Mouse (Mus musculus): ENCODE measurements at regions not wholly inside any gene's neighbourhood (a gene's known extent, or its start where the extent isn't known, plus 50 kb on each side); places are given as distances from the start of the nearest gene placed in this dataset.

DNA sequence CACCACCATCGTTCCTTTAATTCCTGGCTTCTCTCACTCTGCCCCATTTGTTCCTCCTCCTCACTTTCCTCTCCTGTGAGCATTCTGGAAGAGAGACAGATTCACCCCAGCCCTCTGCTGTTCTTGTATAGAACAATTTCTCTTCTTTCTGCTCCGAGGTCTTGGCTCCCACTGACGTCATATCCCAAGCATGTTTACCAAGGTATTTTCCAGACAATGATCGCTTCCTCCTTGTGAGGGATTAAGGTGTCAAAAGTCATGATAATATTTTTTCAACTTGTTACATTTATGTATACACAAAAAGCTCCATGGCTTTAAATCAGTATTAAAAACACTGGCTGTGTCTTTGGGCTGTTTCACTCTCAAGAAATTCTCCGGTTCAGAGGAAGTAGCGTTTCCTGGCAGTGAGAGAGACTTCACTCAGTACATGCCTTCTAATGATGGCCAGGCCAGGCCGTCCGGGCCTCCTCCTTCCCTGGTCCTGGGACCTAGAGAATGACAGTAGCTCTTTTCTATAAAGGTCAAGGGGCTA lies 142.4 kb upstream of the Spdl1 start:
- no peak for DNase-seq

- no peak for DNase-seq
These were observed 140.1 kb upstream of the Spdl1 start for GRCm38 (mm10) chr11:34973467-34973921.

DNA sequence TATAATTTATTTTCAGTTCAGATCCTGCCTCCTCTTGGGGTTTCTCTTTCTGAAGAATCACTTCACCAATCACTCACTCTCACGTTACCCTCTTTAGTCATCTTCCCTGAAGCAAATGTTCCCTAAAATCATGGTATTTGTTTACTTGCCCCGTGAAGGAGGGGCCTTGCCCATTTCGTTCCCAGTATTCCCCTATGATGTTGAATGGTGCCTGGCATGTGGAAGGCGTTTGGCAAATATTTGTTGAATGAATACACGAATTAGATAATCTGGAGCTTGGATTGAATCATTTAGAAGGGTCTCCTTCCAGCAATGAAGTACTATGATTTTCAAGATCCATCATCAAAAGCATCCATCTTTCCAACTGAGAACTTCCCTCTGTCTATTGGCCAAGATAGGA lies 139.6 kb upstream of the Spdl1 start:
- no peak for DNase-seq

GRCm38 (mm10) chr11:34959291-34959690 lies 125.8 kb upstream of the Spdl1 start:
- no peak for DNase-seq

DNA sequence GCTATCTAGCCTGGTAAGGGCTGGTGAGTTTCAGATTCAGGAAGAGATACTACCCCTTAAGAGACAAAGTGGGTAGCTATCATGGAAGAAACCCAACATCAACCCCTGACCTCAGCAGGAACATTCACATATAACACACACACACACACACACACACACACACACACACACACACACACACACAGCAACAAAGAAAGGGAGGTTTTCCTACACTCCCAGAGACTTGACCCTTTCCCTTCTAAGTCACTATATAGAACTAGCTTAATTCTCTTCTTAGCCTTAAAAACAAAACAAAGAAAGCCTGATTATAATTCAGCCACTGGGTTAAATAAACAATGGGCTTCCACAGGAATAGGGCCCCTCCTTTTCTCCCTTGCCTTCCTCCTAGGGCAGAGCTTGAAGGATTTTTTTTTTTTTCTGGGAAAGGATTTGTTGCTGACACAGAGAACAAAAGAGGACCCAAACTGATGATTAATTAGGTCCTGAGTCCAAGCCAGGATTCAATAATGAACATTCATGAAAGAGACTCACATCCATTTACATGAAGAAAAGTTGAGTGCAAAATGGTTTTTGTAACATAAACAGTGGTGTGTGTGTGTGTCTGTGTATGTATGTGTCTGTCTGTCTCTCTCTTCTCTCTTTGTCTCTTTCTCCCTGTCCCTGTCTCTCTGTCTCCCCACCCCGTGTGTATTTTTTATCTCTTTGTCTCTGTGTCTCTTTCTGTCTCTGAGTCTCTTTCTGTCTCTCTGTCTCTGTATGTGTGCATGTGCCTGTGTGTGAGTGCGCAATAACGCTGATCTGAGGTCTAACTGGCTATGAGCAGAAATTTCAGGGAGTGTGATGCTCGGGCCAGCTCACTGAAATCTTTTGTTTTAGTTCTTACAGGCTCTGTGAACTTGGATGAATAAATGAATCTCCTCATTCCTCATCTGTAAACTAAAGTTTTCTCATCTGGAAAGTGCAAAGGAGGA lies 108.3 kb upstream of the Spdl1 start:
- no peak for DNase-seq

- DNase-seq, result peak; percentile 18 to 22
These were observed 106.7 kb upstream of the Spdl1 start for GRCm38 (mm10) chr11:34940151-34940550.

DNA sequence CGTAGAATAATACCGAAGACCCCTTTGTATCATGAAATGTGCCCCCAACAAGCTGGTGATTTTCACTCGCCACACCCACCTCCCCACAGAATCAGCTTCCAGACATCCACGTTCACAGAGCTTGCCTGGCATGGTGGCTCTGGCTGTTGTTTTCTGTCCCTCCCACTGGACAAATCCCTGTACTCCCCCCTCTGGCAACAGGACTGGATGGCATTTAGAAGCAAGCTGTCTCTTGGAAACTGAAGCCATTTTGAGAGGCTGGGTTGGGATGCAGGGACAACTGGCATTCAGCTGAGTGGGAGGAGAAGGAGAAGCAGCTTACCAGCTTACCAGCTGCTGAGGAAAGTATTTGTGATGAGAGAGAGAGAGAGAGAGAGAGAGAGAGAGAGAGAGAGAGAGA lies 105.6 kb upstream of the Spdl1 start:
- no peak for DNase-seq

DNA sequence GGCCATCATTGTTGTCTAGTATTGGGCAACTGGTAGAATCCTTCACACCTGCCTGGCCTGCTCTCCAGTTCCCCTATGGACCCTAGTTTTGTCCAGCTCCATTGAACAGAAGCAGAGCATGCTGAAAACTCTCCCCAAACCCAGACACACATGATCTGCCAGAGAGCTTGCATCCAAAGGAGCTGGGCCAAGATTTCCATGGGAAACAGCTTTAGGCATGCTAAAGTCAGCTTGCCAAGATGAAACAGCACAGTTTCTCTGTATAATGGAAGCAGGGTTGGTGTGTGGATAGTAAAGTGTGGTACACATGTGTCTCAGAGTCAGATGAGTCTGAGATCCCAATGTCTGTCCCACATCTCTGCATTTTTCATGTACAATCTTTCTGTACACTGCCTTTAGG lies 98.8 kb upstream of the Spdl1 start:
- DNase-seq, result no peak

GRCm38 (mm10) chr11:34917175-34917574 lies 83.7 kb upstream of the Spdl1 start:
- no peak for DNase-seq

DNA sequence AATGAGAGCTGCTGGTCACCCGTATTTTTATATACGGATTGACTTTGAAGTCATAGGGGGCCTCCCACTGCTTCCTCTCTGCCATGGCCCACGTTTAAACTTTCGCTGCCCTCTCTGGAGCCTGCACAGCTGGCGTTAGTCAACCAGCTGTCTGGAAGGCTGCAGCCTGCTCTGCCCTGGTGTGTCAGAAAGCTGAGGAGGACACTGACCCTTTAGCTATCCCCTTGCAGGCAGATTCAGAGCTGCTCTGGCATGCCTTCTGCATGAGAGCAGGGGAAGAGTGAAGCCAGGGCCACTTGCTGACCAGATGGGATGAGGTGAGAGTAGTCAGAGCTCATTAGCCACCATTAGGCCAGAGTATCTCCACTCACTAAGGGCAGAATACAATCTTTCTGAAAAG lies 76.4 kb upstream of the Spdl1 start:
- no peak for DNase-seq

GRCm38 (mm10) chr11:34904271-34904670 lies 70.8 kb upstream of the Spdl1 start:
- DNase-seq, result no peak

GRCm38 (mm10) chr11:34899400-34899799 lies 66.0 kb upstream of the Spdl1 start:
- DNase-seq, result no peak

- DNase-seq, result no peak
These were observed 62.2 kb upstream of the Spdl1 start for GRCm38 (mm10) chr11:34895624-34896023.

DNA sequence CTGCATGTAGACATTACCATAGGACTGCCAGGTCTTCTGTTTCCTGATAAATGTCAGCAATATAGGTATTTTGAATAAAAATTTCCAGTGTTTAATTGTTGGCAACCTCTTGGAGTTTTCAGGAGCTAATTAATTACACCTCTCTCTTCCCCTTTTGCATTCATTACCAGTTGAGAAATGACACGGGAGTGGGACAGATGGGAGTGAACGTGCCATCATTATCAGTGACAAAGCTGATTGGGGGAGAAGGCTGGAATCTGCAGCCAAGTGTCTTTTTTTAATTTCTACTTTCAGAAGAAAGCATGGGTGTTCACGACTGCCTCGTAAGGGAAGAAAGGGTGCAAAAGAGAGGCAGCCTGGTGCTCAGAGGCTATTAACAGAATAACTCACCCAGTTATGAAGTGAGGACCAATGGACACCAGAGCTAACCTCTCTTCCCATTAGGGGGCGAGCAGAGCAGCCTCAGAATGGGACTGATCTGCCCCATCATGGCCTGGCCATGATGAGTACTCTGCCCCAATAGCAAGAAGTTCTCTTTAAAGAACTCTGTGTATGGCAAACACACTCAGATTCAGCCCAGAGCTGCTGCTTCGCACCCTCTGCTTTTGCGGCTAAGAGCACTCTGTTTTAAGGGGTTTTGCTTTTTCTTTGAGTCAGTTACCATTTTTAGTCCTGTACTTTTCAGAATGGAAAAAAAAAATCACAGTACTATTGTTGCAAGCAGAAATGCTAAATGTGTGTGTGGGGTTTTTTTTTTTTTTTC lies 55.1 kb upstream of the Spdl1 start:
- DNase-seq, result no peak

GRCm38 (mm10) chr11:34887587-34887986 lies 54.1 kb upstream of the Spdl1 start:
- DNase-seq, result no peak
